Mouse (Mus musculus): ENCODE measurements around the gene Ubtf. TPM values are rescaled to one million over a fixed set of nuclear protein-coding genes. Genes with fewer than 3 reads are reported as not detected.
A peak's percentile ranks its signal among the peaks of the same experiment; 100 is the strongest.
"Not testable (repeated sequence)": the region's sequence is repeated elsewhere in the genome, so short reads cannot be mapped to it uniquely, and the experiment has no call there.

Ubtf gene
- polyA plus RNA-seq (2015; fragmentation: Nextera tagmentation; extraction: Ambion mirVana): 83.5 and 86.1 TPM in 2 replicates

DNA sequence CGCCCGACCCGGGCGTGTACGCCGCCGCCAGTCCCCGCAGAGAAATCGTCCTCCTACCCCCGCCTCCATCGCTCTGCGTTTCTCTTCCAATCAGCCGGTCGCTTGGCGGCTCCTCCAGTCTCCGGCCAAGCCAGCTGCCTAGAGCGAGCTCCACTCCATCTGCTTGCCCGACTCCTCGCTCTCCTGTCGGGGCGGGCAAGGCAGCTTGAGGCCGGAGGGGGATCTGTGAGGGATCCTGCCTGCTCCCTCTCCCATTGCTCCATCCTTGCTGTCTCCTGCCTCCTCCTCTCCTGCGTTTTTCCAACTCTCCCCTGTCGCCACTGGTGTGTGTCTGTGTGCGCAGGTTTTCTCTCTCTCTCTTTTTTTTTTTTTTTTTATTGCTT is at the start of gene Ubtf:
Gene Ubtf (minus strand): TSS at position 333 of the 383 bp plus-strand sequence.
- H3K9ac ChIP-seq: peak within 1 kb of the TSS; percentile 100
- WGBS: under 1% methylated on average over 25 of the region's 25 CpGs
- H3K27ac ChIP-seq: peak within 1 kb of the TSS; percentile 99
- H3K4me2 ChIP-seq: peak within 1 kb of the TSS; percentile 90
- H3K9me3 ChIP-seq: no peaks in the 10 kb centered on the region
- no peaks in the 10 kb centered on the region for H3K27me3 ChIP-seq
- peak within 1 kb of the TSS; percentile 99 for H3K4me3 ChIP-seq
- peaks cover 31% of the 10 kb centered on the region for H3K4me1 ChIP-seq
- peaks cover 7% of the 10 kb centered on the region for H3K36me3 ChIP-seq
- no peak; the same call in 1 of the 2 replicates for ATAC-seq (ENCODE audit: borderline replicate concordance, extremely low read depth, low FRiP score, low TSS enrichment)

DNA sequence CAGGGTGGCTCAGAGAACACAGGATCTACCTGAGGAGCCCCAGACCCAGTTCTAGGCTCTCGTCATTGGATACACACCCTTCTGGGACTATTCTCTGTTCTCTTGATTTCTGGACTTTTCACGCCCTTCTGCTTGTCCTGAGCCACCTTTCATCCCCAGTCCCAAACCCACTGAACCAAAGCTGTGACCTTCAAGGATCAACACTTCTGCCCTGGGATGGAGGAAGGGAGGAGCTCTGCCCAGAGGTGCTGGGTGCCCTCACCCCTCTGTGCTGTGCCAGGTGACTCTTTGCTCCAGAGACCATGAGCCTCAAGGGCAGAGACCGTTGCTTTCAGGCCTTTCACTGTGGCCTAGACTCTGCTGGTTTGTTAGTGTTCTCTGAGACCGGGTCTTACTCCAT is 49.7 kb upstream of the Ubtf start:
- Histone ChIP-seq H3K4me1 (no peaks in the 10 kb centered on the region), H3K4me2 (no peak overlapping the region), H3K36me3 (no peaks in the 10 kb centered on the region), H3K27ac (no peak overlapping the region), H3K9me3 (no peaks in the 10 kb centered on the region), H3K27me3 (no peaks in the 10 kb centered on the region; the same call in 1 of the 2 replicates), H3K9ac (no peak overlapping the region), H3K4me3 (no peak overlapping the region)
- WGBS: 68% methylated on average over 4 of the region's 4 CpGs
- no peak for ATAC-seq (ENCODE audit: borderline replicate concordance, extremely low read depth, low FRiP score, low TSS enrichment)

DNA sequence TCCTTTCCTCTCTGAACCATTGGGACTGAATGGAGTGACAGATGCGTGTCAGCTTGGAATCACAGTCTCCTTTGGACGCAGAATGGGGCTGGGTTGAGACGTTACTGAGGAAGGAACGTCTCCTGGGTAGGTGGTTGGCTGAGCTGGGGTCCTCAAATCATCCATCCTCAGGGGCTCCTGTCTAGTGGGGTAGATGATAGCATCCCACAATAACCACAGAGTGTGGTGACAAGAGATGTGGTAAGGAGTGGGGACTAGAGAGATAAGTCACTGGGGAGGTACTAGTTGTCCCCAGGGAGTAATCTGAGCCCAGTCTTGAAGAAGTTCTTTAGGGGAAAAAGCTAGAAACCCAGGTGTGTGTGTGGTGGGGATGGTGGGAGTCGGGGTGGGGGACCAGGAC is 48.8 kb upstream of the Ubtf start:
- no peak for ATAC-seq (ENCODE audit: borderline replicate concordance, extremely low read depth, low FRiP score, low TSS enrichment)
- Histone ChIP-seq H3K4me2 (no peak overlapping the region), H3K9ac (no peak overlapping the region), H3K4me3 (no peak overlapping the region), H3K9me3 (no peaks in the 10 kb centered on the region), H3K4me1 (no peaks in the 10 kb centered on the region), H3K27ac (no peak overlapping the region), H3K36me3 (no peaks in the 10 kb centered on the region), H3K27me3 (no peaks in the 10 kb centered on the region; the same call in 1 of the 2 replicates)
- WGBS: 74% methylated on average over 5 of the region's 5 CpGs

DNA sequence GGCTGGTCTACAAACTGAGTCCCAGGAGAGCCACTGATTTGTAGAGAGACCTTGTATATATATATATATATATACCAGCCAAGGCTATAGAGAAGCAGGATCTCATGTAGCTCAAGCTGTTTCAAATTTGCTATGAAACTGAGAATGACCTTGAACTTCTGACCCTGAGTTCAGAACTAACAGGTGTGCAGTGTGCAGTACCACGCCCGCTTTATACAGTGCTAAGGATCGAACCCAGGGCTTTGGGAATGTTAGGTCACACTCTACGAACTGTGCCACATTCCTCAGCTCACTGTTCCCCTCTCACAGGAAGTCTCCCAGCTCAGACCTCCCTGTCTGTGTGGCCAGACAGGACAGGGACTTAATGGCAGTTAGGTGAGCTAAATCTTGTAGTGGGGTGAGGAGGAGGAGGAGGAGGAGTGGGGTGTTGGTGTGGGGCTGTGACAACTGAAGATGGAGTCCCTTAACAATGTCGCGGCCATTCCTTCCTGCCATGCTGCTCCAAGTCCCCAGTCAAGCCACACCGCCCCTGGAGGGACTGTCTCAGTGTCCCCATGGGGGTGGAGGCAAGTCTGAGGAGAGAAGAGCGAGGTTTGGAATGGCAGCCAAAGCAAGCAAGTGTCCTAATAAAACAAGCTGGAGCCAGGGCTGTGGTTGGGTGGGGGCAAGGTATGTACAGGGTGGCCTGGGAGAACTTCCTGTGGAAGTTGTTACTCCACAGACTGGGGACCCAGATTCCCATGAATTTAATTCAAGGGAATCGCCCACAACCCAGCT is 48.1 kb upstream of the Ubtf start:
- Histone ChIP-seq H3K36me3 (no peaks in the 10 kb centered on the region), H3K4me3 (no peak overlapping the region), H3K27me3 (no peaks in the 10 kb centered on the region; the same call in 1 of the 2 replicates), H3K9me3 (no peaks in the 10 kb centered on the region), H3K4me1 (no peaks in the 10 kb centered on the region), H3K4me2 (no peak overlapping the region), H3K27ac (no peak overlapping the region), H3K9ac (no peak overlapping the region)
- no peak for ATAC-seq (ENCODE audit: borderline replicate concordance, extremely low read depth, low FRiP score, low TSS enrichment)
- WGBS: 65% methylated on average over 9 of the region's 9 CpGs

DNA sequence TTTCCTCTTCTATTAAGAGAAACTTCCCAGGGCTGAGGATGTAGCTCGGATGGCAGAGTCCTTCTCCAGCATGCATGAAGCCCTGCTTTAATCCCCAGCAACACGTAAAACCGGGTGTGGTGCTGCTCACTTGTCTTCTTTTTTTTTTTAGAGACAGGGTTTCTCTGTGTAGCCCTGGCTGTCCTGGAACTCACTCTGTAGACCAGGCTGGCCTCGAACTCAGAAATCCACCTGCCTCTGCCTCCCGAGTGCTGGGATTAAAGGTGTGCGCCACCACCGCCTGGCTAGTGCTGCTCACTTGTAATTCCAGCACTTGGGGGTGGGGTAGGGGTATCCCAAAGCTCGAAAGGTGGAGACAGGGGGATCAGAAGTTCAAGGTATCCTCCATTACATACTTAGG is 46.6 kb upstream of the Ubtf start, which contains the start of gene Slc4a1:
Gene Slc4a1 (minus strand): TSS at position 101 of the 400 bp plus-strand sequence.
- 79% methylated on average over 8 of the region's 8 CpGs for WGBS
- not testable (repeated sequence) for H3K27ac ChIP-seq; ATAC-seq (ENCODE audit: borderline replicate concordance, extremely low read depth, low FRiP score, low TSS enrichment); H3K36me3 ChIP-seq; H3K4me2 ChIP-seq; H3K9me3 ChIP-seq; H3K4me3 ChIP-seq; H3K4me1 ChIP-seq; H3K27me3 ChIP-seq; H3K9ac ChIP-seq

DNA sequence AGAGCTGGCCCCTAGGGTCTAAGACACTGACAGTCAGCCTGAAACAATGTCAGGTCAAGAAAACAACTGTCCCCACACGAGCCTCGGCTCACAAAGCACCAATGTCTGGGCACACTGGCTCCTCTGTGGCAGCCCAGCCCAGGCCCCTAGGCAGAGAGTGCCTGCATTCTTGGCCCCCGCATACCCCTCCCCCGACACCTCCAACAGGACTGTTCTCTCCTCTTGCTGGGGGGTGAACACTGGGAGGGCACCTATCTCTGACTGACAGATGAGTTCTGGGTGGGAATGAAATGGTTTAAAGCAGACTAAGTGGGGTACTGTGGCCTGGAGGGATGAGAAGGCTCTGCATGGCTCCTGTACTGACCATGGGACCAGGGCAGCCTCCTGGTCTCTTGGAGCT is 46.2 kb upstream of the Ubtf start:
- Histone ChIP-seq H3K27ac (no peak overlapping the region), H3K9me3 (no peaks in the 10 kb centered on the region), H3K4me1 (no peaks in the 10 kb centered on the region), H3K4me2 (no peak overlapping the region), H3K27me3 (no peaks in the 10 kb centered on the region), H3K9ac (no peak overlapping the region), H3K36me3 (no peaks in the 10 kb centered on the region), H3K4me3 (no peak overlapping the region)
- WGBS: 43% methylated on average over 4 of the region's 4 CpGs
- ATAC-seq (ENCODE audit: borderline replicate concordance, extremely low read depth, low FRiP score, low TSS enrichment): no peak

DNA sequence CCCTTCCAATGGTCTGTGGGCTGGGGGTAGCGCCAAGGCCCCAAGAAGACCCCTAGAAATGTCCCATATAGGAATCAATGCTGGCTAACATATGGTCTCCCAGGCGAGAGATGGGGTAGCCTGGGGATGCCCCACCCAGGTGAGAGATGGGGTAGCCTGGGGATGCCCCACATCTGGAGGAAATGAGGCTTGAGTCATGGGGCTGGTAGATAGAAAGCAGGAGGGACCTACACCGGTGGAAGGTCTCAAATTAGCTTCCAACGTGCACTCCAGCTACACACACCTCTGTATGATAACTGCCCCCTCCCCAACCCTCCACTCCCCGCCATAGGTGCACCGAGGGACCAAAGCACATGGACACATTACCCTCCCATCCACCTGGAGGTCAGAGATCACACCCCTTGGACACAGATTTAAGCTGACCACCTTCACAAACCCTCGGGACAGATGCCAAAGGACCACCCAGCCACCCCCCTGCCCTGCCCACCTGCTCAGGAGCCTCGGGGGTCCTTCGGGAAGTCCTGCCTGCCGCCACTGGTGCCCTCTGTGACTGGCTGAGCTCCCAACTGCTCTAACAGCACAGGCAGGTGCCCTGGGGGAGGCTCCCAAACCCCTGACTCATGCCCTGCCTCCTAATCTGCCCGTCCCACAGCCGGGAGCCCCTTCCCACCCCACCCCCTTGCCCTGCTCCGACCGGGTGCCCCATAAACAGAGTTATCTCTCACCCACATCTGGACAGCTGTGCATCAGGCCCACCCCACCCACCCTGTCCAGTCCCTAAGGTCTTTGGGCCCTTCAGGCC is 45.2 kb upstream of the Ubtf start:
- Histone ChIP-seq H3K4me1 (no peaks in the 10 kb centered on the region), H3K9me3 (no peaks in the 10 kb centered on the region), H3K36me3 (no peaks in the 10 kb centered on the region), H3K27ac (no peak overlapping the region), H3K27me3 (no peaks in the 10 kb centered on the region), H3K9ac (no peak overlapping the region), H3K4me3 (no peak overlapping the region), H3K4me2 (no peak overlapping the region)
- peak; percentile 76; the same call in 1 of the 2 replicates for ATAC-seq (ENCODE audit: borderline replicate concordance, extremely low read depth, low FRiP score, low TSS enrichment)
- WGBS: 65% methylated on average over 14 of the region's 14 CpGs

DNA sequence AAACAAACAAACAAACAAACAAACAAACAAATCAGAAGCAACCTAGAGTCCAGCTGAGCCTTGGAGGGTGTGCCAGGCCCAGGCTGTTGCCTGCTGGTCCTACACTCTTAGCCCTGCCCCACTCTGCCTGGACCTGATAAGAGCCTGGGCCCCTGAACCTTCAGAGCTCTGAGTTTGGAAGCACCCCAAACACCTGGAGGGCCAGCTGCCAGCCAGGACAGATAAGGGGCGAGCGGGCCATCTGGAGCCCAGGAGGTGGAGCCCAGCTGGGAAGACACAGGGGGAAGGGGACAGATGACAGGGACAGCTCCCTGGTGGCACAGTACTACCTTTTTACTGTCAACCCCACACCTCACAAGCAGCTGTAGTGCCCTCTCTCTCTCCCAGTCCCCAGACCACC is 44.1 kb upstream of the Ubtf start:
- Histone ChIP-seq H3K9me3 (no peaks in the 10 kb centered on the region), H3K9ac (no peak overlapping the region), H3K27me3 (no peaks in the 10 kb centered on the region; the same call in 1 of the 2 replicates), H3K4me1 (no peaks in the 10 kb centered on the region), H3K4me2 (no peak overlapping the region), H3K4me3 (no peak overlapping the region), H3K36me3 (no peaks in the 10 kb centered on the region), H3K27ac (no peak overlapping the region)
- ATAC-seq (ENCODE audit: borderline replicate concordance, extremely low read depth, low FRiP score, low TSS enrichment): no peak; the same call in 1 of the 2 replicates
- 17% methylated on average over 2 of the region's 2 CpGs for WGBS

DNA sequence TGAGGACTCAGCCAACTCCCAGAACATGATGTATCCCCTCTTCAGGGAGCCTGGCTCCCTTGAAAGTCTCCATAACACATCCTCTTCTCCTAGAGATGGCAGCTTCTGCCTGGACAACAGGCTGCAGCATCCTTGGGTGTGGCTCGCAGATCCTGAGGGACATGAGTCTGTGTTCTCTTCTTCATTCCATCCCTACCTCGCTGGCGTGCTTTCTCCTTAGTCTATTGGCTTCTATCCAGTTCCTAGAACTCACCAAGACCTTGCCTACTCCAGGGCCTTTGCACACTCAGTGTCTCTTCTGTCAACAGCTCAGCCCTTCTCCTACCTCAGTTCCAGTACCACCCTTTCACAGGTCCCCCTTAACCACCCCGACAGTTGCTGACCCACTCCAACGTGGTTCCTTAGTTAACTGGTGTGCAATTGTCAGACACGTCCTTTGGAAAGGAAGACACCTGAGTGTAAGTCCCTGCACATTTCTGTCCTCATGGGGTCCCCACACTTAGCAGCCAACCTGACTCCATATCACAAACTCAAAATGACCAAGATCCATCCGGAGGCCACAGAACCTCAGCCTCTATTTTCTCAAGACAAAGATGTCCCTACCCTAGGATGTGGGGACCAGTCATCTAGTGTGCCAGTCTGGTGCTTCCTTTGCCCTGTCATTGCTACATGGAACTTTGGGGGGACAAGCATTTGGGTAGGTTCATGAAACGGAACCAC is 42.4 kb upstream of the Ubtf start:
- H3K27me3 ChIP-seq: peaks cover 3% of the 10 kb centered on the region; the same call in 1 of the 2 replicates

DNA sequence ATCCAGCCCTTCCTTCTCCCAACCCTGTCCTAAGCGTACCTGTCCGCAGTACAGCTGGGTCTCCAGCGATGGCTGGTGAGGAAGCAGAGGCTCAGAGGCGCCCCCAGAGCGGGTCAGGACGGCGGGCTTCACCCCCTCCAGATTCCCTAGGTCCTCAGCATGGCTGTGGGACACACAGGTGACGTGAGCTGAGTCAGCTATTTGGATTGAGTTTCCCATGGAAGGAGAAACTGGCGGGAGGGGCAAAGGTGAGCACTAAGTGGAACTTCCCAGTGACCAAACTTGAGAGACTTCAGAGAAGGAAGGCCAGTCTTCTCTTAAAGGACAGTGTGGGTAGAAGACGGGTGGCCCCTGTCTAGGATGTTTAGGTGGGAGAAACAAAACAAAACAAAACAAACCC is 38.8 kb upstream of the Ubtf start:
- Histone ChIP-seq H3K4me3 (no peak overlapping the region), H3K9me3 (no peaks in the 10 kb centered on the region), H3K9ac (no peak overlapping the region), H3K36me3 (no peaks in the 10 kb centered on the region), H3K4me2 (no peak overlapping the region), H3K4me1 (no peaks in the 10 kb centered on the region), H3K27ac (no peak overlapping the region), H3K27me3 (peaks cover 7% of the 10 kb centered on the region; the same call in 1 of the 2 replicates)
- 60% methylated on average over 10 of the region's 10 CpGs for WGBS
- no peak for ATAC-seq (ENCODE audit: borderline replicate concordance, extremely low read depth, low FRiP score, low TSS enrichment)

More for the DNA sequence above, 42.4 kb upstream of the Ubtf start:
- no peaks in the 10 kb centered on the region for H3K4me1 ChIP-seq
- no peak overlapping the region for H3K9ac ChIP-seq
- no peak overlapping the region for H3K4me3 ChIP-seq
- no peak for ATAC-seq (ENCODE audit: borderline replicate concordance, extremely low read depth, low FRiP score, low TSS enrichment)
- H3K9me3 ChIP-seq: no peaks in the 10 kb centered on the region
- H3K27ac ChIP-seq: no peak overlapping the region
- no peaks in the 10 kb centered on the region for H3K36me3 ChIP-seq
- no peak overlapping the region for H3K4me2 ChIP-seq
- WGBS: 81% methylated on average over 8 of the region's 8 CpGs

DNA sequence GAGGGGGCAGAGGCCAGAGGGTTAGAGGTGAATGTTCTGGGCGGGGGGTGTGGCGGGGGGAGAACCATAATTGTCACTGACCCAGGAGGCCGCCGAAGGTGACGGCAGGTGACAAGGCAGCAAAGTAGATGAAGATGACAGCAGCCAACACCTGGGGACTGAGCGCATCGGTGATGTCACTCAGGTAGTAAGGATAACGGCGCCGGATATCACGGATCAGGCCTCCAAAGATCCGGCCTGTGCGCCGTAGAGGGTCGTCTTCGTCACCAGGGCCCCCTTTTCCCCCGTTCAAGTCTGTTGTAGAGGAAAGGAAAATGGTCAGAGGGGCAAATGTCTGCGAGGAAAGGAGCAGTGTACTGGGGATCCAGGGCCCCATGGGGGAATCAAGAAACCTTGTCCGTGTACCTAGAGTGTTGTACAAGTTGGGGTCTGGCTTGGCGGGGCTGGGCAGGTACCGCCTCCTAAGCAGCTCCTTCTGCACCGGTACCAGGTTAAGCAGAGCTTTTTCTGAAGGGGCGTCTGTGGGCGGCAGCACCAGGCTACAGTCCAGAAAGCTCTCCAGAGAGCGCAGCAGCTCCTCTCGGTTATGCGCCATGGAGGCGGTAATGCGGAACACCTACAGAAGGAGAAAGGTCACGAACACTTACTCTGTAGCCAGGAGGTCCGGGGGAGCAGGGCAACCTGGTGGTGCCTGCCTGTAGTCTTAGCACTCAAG is 37.3 kb upstream of the Ubtf start:
- Histone ChIP-seq H3K9me3 (no peaks in the 10 kb centered on the region), H3K4me3 (no peak overlapping the region), H3K36me3 (no peaks in the 10 kb centered on the region), H3K27ac (no peak overlapping the region), H3K4me2 (no peak overlapping the region), H3K4me1 (no peaks in the 10 kb centered on the region), H3K27me3 (peaks cover 10% of the 10 kb centered on the region; the same call in 1 of the 2 replicates), H3K9ac (no peak overlapping the region)
- ATAC-seq (ENCODE audit: borderline replicate concordance, extremely low read depth, low FRiP score, low TSS enrichment): no peak
- 66% methylated on average over 31 of the region's 31 CpGs for WGBS

Data from lung, embryonic 15.5 days (tissue).